Mouse (Mus musculus): ENCODE measurements around the gene Trp53rka. TPM values are rescaled to one million over a fixed set of nuclear protein-coding genes. Genes with fewer than 3 reads are reported as not detected.

Gene Trp53rka
- polyA plus RNA-seq, 1 experiment from 2014 or later: 26.7 TPM

- no peak overlapping the region for H3K27ac ChIP-seq (ENCODE audit: low read length)
- 57% methylated on average over 11 of the region's 11 CpGs for WGBS
- no peaks in the 10 kb centered on the region for H3K9me3 ChIP-seq (replicated peaks; ENCODE audit: control insufficient read depth, low read length)
- H3K4me1 ChIP-seq (ENCODE audit: control insufficient read depth, insufficient read depth, low read length): no peaks in the 10 kb centered on the region
- H3K27me3 ChIP-seq (ENCODE audit: control insufficient read depth, insufficient read depth, low read length): peaks cover 22% of the 10 kb centered on the region; the same call in 1 of the 2 replicates
- ATAC-seq (ENCODE audit: insufficient read depth, low FRiP score): no peak
- H3K4me3 ChIP-seq (replicated peaks; ENCODE audit: low read length): no peak overlapping the region
- H3K36me3 ChIP-seq (ENCODE audit: control insufficient read depth, insufficient read depth, low read length): no peaks in the 10 kb centered on the region
- H3K9ac ChIP-seq (ENCODE audit: low read length): no peak overlapping the region
- no peak overlapping the region for H3K4me2 ChIP-seq (ENCODE audit: low read depth, low read length)
Observed at GRCm38 (mm10) chr2:165471943-165472342, 21.2 kb downstream of the Trp53rka start.

- Histone ChIP-seq H3K9ac (ENCODE audit: low read length) (no peak overlapping the region), H3K27ac (ENCODE audit: low read length) (no peak overlapping the region), H3K36me3 (ENCODE audit: control insufficient read depth, insufficient read depth, low read length) (no peaks in the 10 kb centered on the region), H3K27me3 (ENCODE audit: control insufficient read depth, insufficient read depth, low read length) (peaks cover 22% of the 10 kb centered on the region; the same call in 1 of the 2 replicates), H3K4me1 (ENCODE audit: control insufficient read depth, insufficient read depth, low read length) (no peaks in the 10 kb centered on the region), H3K4me3 (replicated peaks; ENCODE audit: low read length) (no peak overlapping the region), H3K4me2 (ENCODE audit: low read depth, low read length) (no peak overlapping the region), H3K9me3 (replicated peaks; ENCODE audit: control insufficient read depth, low read length) (no peaks in the 10 kb centered on the region)
- ATAC-seq (ENCODE audit: insufficient read depth, low FRiP score): no peak
- 26% methylated on average over 5 of the region's 5 CpGs for WGBS
Observed at GRCm38 (mm10) chr2:165470167-165470566, 23.0 kb downstream of the Trp53rka start.

GRCm38 (mm10) chr2:165467824-165468452, 25.2 kb downstream of the Trp53rka start:
- WGBS: 49% methylated on average over 15 of the region's 15 CpGs
- Histone ChIP-seq H3K4me2 (ENCODE audit: low read depth, low read length) (no peak overlapping the region), H3K27me3 (ENCODE audit: control insufficient read depth, insufficient read depth, low read length) (peaks cover 13% of the 10 kb centered on the region; the same call in 1 of the 2 replicates), H3K27ac (ENCODE audit: low read length) (no peak overlapping the region), H3K9me3 (replicated peaks; ENCODE audit: control insufficient read depth, low read length) (no peaks in the 10 kb centered on the region), H3K9ac (ENCODE audit: low read length) (no peak overlapping the region), H3K36me3 (ENCODE audit: control insufficient read depth, insufficient read depth, low read length) (no peaks in the 10 kb centered on the region), H3K4me1 (ENCODE audit: control insufficient read depth, insufficient read depth, low read length) (no peaks in the 10 kb centered on the region), H3K4me3 (replicated peaks; ENCODE audit: low read length) (no peak overlapping the region)
- ATAC-seq (ENCODE audit: insufficient read depth, low FRiP score): no peak

GRCm38 (mm10) chr2:165459663-165460062, 33.5 kb downstream of the Trp53rka start:
- Histone ChIP-seq H3K9me3 (replicated peaks; ENCODE audit: control insufficient read depth, low read length) (no peaks in the 10 kb centered on the region), H3K4me2 (ENCODE audit: low read depth, low read length) (no peak overlapping the region), H3K4me1 (ENCODE audit: control insufficient read depth, insufficient read depth, low read length) (no peaks in the 10 kb centered on the region), H3K27ac (ENCODE audit: low read length) (no peak overlapping the region), H3K27me3 (ENCODE audit: control insufficient read depth, insufficient read depth, low read length) (no peaks in the 10 kb centered on the region), H3K9ac (ENCODE audit: low read length) (no peak overlapping the region), H3K36me3 (ENCODE audit: control insufficient read depth, insufficient read depth, low read length) (no peaks in the 10 kb centered on the region), H3K4me3 (replicated peaks; ENCODE audit: low read length) (no peak overlapping the region)
- WGBS: 19% methylated on average over 7 of the region's 7 CpGs
- ATAC-seq (ENCODE audit: insufficient read depth, low FRiP score): no peak

GRCm38 (mm10) chr2:165458189-165458588, 34.9 kb downstream of the Trp53rka start:
- ATAC-seq (ENCODE audit: insufficient read depth, low FRiP score): no peak
- H3K27ac ChIP-seq (ENCODE audit: low read length): no peak overlapping the region
- WGBS: 49% methylated on average over 5 of the region's 5 CpGs

GRCm38 (mm10) chr2:165456710-165457109, 36.4 kb downstream of the Trp53rka start:
- Histone ChIP-seq H3K36me3 (ENCODE audit: control insufficient read depth, insufficient read depth, low read length) (no peaks in the 10 kb centered on the region), H3K9me3 (replicated peaks; ENCODE audit: control insufficient read depth, low read length) (no peaks in the 10 kb centered on the region), H3K27me3 (ENCODE audit: control insufficient read depth, insufficient read depth, low read length) (no peaks in the 10 kb centered on the region), H3K27ac (ENCODE audit: low read length) (no peak overlapping the region), H3K4me3 (replicated peaks; ENCODE audit: low read length) (no peak overlapping the region), H3K4me2 (ENCODE audit: low read depth, low read length) (no peak overlapping the region), H3K4me1 (ENCODE audit: control insufficient read depth, insufficient read depth, low read length) (no peaks in the 10 kb centered on the region), H3K9ac (ENCODE audit: low read length) (no peak overlapping the region)
- 60% methylated on average over 2 of the region's 2 CpGs for WGBS
- ATAC-seq (ENCODE audit: insufficient read depth, low FRiP score): no peak

More at GRCm38 (mm10) chr2:165458189-165458588, 34.9 kb downstream of the Trp53rka start:
- Histone ChIP-seq H3K36me3 (ENCODE audit: control insufficient read depth, insufficient read depth, low read length) (no peaks in the 10 kb centered on the region), H3K27me3 (ENCODE audit: control insufficient read depth, insufficient read depth, low read length) (no peaks in the 10 kb centered on the region), H3K9me3 (replicated peaks; ENCODE audit: control insufficient read depth, low read length) (no peaks in the 10 kb centered on the region), H3K4me1 (ENCODE audit: control insufficient read depth, insufficient read depth, low read length) (no peaks in the 10 kb centered on the region), H3K4me3 (replicated peaks; ENCODE audit: low read length) (no peak overlapping the region), H3K9ac (ENCODE audit: low read length) (no peak overlapping the region), H3K4me2 (ENCODE audit: low read depth, low read length) (no peak overlapping the region)

GRCm38 (mm10) chr2:165452730-165453693, 40.1 kb downstream of the Trp53rka start:
- H3K27me3 ChIP-seq (ENCODE audit: control insufficient read depth, insufficient read depth, low read length): no peaks in the 10 kb centered on the region
- no peaks in the 10 kb centered on the region for H3K9me3 ChIP-seq (replicated peaks; ENCODE audit: control insufficient read depth, low read length)
- no peak overlapping the region for H3K9ac ChIP-seq (ENCODE audit: low read length)
- H3K4me2 ChIP-seq (ENCODE audit: low read depth, low read length): no peak overlapping the region
- no peak overlapping the region for H3K27ac ChIP-seq (ENCODE audit: low read length)
- no peak for ATAC-seq (ENCODE audit: insufficient read depth, low FRiP score)
- H3K4me3 ChIP-seq (replicated peaks; ENCODE audit: low read length): no peak overlapping the region
- no peaks in the 10 kb centered on the region for H3K36me3 ChIP-seq (ENCODE audit: control insufficient read depth, insufficient read depth, low read length)
- H3K4me1 ChIP-seq (ENCODE audit: control insufficient read depth, insufficient read depth, low read length): no peaks in the 10 kb centered on the region
- WGBS: 71% methylated on average over 12 of the region's 12 CpGs

- ATAC-seq (ENCODE audit: insufficient read depth, low FRiP score): no peak
- Histone ChIP-seq H3K9me3 (replicated peaks; ENCODE audit: control insufficient read depth, low read length) (no peaks in the 10 kb centered on the region), H3K27ac (ENCODE audit: low read length) (no peak overlapping the region), H3K4me3 (replicated peaks; ENCODE audit: low read length) (no peak overlapping the region), H3K36me3 (ENCODE audit: control insufficient read depth, insufficient read depth, low read length) (no peaks in the 10 kb centered on the region), H3K4me1 (ENCODE audit: control insufficient read depth, insufficient read depth, low read length) (no peaks in the 10 kb centered on the region), H3K27me3 (ENCODE audit: control insufficient read depth, insufficient read depth, low read length) (no peaks in the 10 kb centered on the region), H3K9ac (ENCODE audit: low read length) (no peak overlapping the region), H3K4me2 (ENCODE audit: low read depth, low read length) (no peak overlapping the region)
- WGBS: 72% methylated on average over 9 of the region's 9 CpGs
Observed at GRCm38 (mm10) chr2:165448475-165448874, 44.6 kb downstream of the Trp53rka start.

GRCm38 (mm10) chr2:165444861-165445260, 48.3 kb downstream of the Trp53rka start:
- Histone ChIP-seq H3K27ac (ENCODE audit: low read length) (no peak overlapping the region), H3K4me2 (ENCODE audit: low read depth, low read length) (no peak overlapping the region), H3K9me3 (replicated peaks; ENCODE audit: control insufficient read depth, low read length) (no peaks in the 10 kb centered on the region), H3K4me3 (replicated peaks; ENCODE audit: low read length) (no peak overlapping the region), H3K4me1 (ENCODE audit: control insufficient read depth, insufficient read depth, low read length) (no peaks in the 10 kb centered on the region), H3K36me3 (ENCODE audit: control insufficient read depth, insufficient read depth, low read length) (no peaks in the 10 kb centered on the region), H3K27me3 (ENCODE audit: control insufficient read depth, insufficient read depth, low read length) (no peaks in the 10 kb centered on the region), H3K9ac (ENCODE audit: low read length) (no peak overlapping the region)
- WGBS: 79% methylated on average over 3 of the region's 3 CpGs
- no peak for ATAC-seq (ENCODE audit: insufficient read depth, low FRiP score)

Data from stomach, embryonic 16.5 days (tissue).